Mouse (Mus musculus): Measurements from ENCODE around the gene Phc2. TPM values are rescaled to one million over a fixed set of nuclear protein-coding genes. Genes with fewer than 3 reads are reported as not detected.

Phc2 gene
- total RNA-seq, 1 experiment from 2014 or later: 70.3 TPM

GRCm38 (mm10) chr4:128692149-128692925 lies 37.8 kb downstream of the Phc2 start:
- no peak for DNase-seq

- DNase-seq: no peak
Observed at GRCm38 (mm10) chr4:128693207-128693606, 38.7 kb downstream of the Phc2 start.

DNA sequence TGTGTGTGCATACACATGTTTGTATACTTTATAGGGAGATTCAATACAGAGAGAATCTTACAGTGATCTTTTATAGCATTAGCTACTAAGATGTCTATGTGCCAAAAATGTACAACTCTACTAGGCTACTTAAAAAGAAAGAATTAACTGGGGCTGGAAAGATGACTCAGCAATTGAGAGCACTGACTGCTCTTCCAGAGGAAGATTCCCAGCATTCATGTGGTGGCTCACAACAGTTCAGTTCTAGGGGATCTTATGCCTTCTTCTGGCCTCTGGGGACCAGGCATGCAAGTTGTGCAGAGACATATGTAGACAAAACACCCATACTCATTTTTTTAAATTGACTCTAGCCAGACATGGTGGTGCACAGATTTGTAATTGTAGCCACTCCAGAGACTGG lies 39.8 kb downstream of the Phc2 start:
- DNase-seq: no peak

- no peak for DNase-seq
Observed at GRCm38 (mm10) chr4:128695149-128695548, 40.6 kb downstream of the Phc2 start.

DNA sequence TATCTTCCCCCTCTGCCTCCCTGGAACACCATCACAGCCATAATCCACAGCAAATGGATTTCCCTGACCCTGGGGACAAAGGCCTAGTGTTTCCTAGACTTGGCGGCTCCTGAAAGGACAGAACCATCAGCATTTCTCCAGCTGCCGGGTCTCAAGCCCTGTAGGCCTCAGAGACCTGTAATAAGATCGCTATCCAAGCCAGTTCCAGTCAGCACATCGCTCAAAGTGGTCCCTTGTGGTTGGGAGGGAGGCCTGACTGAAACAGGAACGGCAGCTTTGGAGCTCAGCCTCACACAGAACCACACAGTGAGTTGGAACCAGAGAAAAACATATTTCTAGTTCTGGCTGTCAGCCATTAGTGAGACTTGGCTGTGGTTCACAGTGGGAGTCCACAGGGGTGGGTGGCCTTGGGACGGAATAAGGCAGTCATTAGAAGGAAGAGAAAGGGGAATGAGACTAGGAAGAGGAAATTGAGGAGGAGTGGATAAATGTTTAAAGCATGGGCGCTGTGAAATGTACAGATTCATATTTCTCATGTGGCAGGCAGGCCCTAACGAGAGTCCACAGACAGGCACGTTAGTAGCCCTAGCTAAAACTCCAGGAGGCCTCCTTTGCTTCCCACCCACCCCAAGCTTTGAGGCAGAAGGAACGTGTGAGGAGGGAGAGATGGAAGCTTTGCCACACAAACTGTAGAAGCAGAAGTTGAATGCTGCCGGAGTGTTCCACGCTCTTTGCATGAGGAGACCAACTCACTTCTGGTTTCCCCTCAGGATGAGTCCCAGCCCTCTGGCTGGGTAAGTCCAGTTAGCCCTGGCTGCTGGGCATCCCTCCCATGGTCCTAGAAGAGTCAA lies 43.7 kb downstream of the Phc2 start:
- peak; percentile 38 for DNase-seq

- DNase-seq: no peak
Observed at GRCm38 (mm10) chr4:128699916-128700315, 45.4 kb downstream of the Phc2 start.

DNA sequence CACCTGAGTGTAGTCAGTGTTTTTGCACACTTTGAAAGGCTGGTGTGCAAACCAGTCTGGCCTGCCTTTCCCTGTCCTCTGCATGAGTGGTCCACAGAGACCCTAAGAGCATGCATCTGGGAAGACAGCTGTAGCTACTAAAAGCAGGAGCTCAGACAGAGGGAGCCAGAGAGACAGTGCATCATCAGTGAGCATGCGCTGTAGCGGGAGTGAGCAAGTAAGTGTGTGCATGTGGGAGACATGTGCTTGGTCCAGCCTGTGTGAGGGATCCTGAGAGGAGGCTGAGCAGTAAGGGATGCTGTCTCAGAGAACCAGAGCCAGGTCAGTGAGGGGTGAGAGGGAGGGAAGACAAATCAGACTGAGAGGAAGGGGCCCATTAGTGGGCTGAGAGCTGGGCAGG lies 46.0 kb downstream of the Phc2 start:
- no peak for DNase-seq

- DNase-seq: no peak
Observed at GRCm38 (mm10) chr4:128705138-128705720, 50.7 kb downstream of the Phc2 start.

GRCm38 (mm10) chr4:128706626-128707025 lies 52.1 kb downstream of the Phc2 start:
- no peak for DNase-seq

- no peak for DNase-seq
Observed at GRCm38 (mm10) chr4:128707384-128707783, 52.9 kb downstream of the Phc2 start.

DNA sequence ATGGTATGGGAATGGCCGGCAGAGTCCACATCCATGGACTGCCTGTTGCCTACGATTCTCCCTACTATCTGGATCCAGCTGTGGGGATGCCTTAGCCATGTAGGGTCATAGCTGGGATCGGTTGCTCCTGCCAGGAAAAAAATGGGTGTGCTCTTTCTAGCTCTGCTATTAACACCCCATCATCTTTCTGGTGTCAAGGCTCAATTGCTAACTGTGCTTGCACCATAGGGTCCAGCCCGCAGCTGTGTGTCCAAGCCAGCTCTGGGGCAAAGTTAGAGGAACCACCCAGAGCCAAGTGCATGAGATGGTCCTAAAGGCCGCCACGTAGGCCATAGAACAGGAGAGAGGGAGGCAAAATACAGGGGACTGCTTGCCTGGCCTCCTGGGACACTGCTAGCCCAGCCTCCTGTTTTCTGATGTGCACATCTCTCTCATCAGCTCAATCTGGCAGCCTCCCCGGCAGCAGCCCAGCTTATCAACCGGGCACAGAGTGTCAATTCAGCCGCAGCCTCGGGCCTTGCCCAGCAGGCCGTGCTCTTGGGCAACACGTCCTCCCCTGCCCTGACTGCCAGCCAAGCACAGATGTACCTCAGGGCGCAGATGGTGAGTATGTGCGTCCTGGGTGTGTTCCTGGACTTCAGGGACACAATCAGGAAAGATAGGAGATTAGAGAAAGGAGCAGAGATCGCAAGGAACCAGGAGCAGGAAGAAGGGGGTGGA lies 54.7 kb downstream of the Phc2 start:
- no peak for DNase-seq

DNA sequence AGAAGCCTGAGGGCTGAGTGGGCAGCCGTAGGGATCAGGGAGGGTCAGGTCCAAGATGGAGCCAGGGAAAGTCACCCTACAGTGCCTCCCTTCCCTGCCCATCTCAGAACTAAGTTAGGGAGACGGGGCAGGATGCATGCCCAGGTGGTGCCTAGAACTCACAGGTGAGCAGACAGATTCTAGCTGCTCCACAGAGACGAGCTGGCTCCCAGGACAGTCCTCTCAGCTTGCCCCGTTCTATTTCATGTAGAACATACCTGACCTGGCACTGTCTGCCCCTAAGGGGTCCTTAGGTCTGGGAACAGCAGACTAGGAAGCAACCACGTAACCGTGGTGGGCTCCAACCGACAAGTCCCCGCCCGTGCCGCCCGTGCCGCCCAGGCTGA lies 55.3 kb downstream of the Phc2 start:
- DNase-seq: no peak

GRCm38 (mm10) chr4:128710286-128710685 lies 55.8 kb downstream of the Phc2 start:
- no peak for DNase-seq

DNA sequence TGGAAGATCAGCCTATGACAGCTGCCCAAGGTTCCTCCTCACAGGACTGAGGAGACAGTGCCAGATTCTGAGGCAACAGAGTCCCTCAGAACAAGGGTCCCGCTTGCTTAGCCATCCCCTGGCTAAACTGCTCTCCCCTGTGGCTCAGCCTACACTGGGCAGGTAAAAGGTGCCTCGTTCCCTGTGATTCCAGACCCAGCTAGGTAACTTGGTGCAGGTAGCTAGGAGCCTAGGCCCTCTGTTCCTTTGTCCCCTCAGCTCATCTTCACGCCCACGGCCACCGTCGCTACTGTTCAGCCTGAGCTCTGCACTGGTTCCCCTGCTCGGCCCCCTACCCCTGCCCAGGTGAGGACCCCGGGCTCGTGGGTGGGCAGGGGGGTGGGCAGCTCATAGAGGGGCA lies 56.3 kb downstream of the Phc2 start:
- no peak for DNase-seq

DNA sequence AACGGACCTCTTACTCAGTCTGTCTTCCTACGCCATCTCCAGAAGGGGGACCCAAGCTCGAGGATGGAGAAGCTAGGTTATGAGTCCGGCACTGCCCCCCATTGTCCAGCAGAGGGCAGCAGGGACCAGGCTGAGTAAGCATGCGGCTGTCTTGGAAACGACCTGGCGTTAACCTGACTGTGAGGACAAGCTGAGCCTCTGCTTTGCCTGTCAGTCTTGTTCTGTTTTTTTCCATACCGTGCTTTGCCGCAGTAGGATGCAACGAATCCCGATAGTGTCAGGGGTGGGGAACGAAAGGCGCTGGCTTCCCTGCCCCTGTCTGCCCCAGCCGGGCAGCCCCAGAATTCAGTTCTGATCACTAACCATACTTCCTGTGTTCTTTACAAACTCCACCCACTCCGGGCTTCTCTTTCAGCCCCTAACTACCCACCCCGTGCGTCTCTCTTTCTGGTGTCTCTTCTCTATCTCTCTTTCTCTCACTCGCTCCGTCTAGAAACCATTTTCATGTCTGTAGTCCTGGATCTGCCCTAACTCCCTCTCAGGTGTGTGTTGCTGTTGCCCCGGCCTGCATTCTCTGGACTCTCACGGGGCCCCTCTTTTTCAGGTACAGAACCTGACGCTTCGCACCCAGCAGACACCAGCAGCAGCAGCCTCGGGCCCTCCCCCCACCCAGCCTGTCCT lies 57.1 kb downstream of the Phc2 start:
- peak; percentile 86 for DNase-seq

GRCm38 (mm10) chr4:128712136-128712655 lies 57.7 kb downstream of the Phc2 start:
- DNase-seq: no peak

- DNase-seq: no peak
Observed at GRCm38 (mm10) chr4:128712941-128713340, 58.4 kb downstream of the Phc2 start.

- DNase-seq: no peak
Observed at GRCm38 (mm10) chr4:128715241-128716204, 61.0 kb downstream of the Phc2 start.

GRCm38 (mm10) chr4:128716279-128716678 lies 61.8 kb downstream of the Phc2 start:
- DNase-seq: no peak

DNA sequence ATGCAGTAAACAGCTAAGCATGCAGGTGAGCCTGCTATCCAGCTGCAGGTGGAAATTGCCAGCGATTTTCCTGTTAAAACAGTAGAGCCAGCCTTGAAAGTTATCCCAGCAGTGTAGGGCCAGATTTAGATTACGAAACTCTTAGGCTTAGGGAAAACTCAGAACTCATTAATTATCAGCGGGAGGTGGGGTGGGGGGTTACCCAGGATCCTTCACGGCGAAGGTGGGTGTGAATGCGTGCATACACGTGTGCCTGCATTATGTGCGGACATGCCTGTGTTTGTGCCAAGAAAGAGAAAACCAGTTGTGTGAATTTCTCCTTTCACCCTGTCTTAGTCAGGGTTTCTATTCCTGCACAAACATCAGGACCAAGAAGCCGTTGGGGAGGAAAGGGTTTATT lies 62.2 kb downstream of the Phc2 start:
- DNase-seq: no peak
